Mouse (Mus musculus): ENCODE data around the gene Hdhd3.

DNA sequence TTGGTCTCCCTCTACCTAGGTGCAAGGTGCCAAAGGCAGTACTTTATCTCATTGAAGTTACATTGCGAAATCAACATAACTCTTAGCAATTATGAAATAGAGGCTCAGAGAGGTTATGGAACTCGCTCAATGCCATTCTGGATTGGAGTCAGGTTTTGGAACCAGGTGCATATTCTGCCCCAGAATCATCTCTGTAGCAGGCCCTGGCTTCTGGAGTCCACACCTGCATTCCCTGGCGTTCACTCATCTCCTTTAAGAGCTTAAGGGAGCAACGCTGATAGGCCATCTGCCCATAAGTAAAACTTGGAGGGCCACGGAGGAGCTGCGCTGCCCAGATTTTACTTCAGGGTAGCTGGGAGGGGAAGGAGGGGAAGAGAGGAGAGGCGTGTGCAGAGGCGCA, 13.8 kb upstream of the Hdhd3 start:
- TF ChIP-seq POLR2A (IDR thresholded peaks at IDR 0.05; ENCODE audit: borderline replicate concordance, extremely low read depth, low read depth, low read length) (peak; percentile 11; the same call in 1 of the 2 replicates), CTCF (IDR thresholded peaks at IDR 0.05; ENCODE audit: insufficient read depth, low read length) (no peak)
